Mouse (Mus musculus) E14TG2a.4 (cell line): Measurements from ENCODE around the gene Yaf2.
"Not testable (repeated sequence)": the region's sequence is repeated elsewhere in the genome, so short reads cannot be mapped to it uniquely, and the experiment has no call there.

Experiments
- H3K27me3 ChIP-seq: 2 replicates; pipeline ENCODE4 v1.6.1; 2014; ENCODE audit warnings: low read length, control low read depth; ENCODE audit not compliant: insufficient read depth
- H3K36me3 ChIP-seq: 2 replicates; pipeline ENCODE4 v1.6.1; 2014; ENCODE audit warnings: low read length, control low read depth; ENCODE audit not compliant: insufficient read depth
- H3K4me1 ChIP-seq: replicated peaks from 2 replicates; pipeline ENCODE4 v1.6.1; 2014; ENCODE audit warnings: low read depth, low read length, control low read depth
- H3K4me3 ChIP-seq: replicated peaks from 2 replicates; pipeline ENCODE4 v1.5.1; 2014; ENCODE audit warnings: mild to moderate bottlenecking, low read length
- H3K9me3 ChIP-seq: 2 replicates; pipeline ENCODE4 v1.6.1; 2014; ENCODE audit warnings: low read length, control low read depth
- CTCF ChIP-seq: conservative IDR thresholded peaks from 2 replicates; pipeline ENCODE4 v1.5.1; 2014; ENCODE audit warnings: low read length
- NANOG ChIP-seq: IDR thresholded peaks from 2 replicates; pipeline ENCODE4 v1.6.1; 2014; ENCODE audit warnings: borderline replicate concordance, low read length, mixed read lengths
- POU5F1 ChIP-seq: IDR thresholded peaks from 2 replicates; pipeline ENCODE4 v1.6.1; 2014; ENCODE audit warnings: low read length, borderline replicate concordance

Yaf2 gene

GRCm38 (mm10) chr15:93336925-93337761, at the start of gene Yaf2:
TSS of gene Yaf2 (minus strand) at chr15:93336935.
- Histone ChIP-seq H3K27me3 (peaks cover 54% of the 10 kb centered on the region), H3K4me1 (peaks cover 6% of the 10 kb centered on the region; the same call in 1 of the 2 replicates), H3K9me3 (no peaks in the 10 kb centered on the region), H3K4me3 (peak within 1 kb of the TSS; percentile 82), H3K36me3 (no peaks in the 10 kb centered on the region)
- no peak for TF ChIP-seq CTCF
- TF ChIP-seq NANOG: no peak
- TF ChIP-seq POU5F1: no peak

GRCm38 (mm10) chr15:93381337-93381736, 44.6 kb upstream of the Yaf2 start:
- TF ChIP-seq POU5F1 (no peak), CTCF (no peak)
- Histone ChIP-seq H3K4me1 (0 out of 2 replicates have a peak, but pooled peaks cover 2% of the 10 kb centered on the region), H3K36me3 (peaks cover 2% of the 10 kb centered on the region), H3K9me3 (no peaks in the 10 kb centered on the region), H3K4me3 (no peak overlapping the region), H3K27me3 (no peaks in the 10 kb centered on the region; the same call in 1 of the 2 replicates)

- 0 out of 2 replicates have a peak, but pooled peaks cover 2% of the 10 kb centered on the region for H3K4me1 ChIP-seq
- TF ChIP-seq CTCF (peak; percentile 34), NANOG (no peak), POU5F1 (no peak)
- no peaks in the 10 kb centered on the region for H3K9me3 ChIP-seq
- no peaks in the 10 kb centered on the region; the same call in 1 of the 2 replicates for H3K27me3 ChIP-seq
- H3K36me3 ChIP-seq: no peaks in the 10 kb centered on the region
- H3K4me3 ChIP-seq: no peak overlapping the region
These were observed 42.4 kb upstream of the Yaf2 start for GRCm38 (mm10) chr15:93379177-93379576.

- Histone ChIP-seq H3K36me3 (no peaks in the 10 kb centered on the region), H3K9me3 (no peaks in the 10 kb centered on the region), H3K4me3 (no peak overlapping the region), H3K4me1 (no peaks in the 10 kb centered on the region), H3K27me3 (no peaks in the 10 kb centered on the region)
- TF ChIP-seq CTCF: no peak
These were observed 39.0 kb upstream of the Yaf2 start for GRCm38 (mm10) chr15:93375696-93376095.

- not testable (repeated sequence) for H3K36me3 ChIP-seq, H3K4me3 ChIP-seq, H3K9me3 ChIP-seq, H3K4me1 ChIP-seq
- H3K27me3 ChIP-seq: peaks cover 21% of the 10 kb centered on the region
These were observed 35.9 kb upstream of the Yaf2 start for GRCm38 (mm10) chr15:93372525-93373119.

- no peaks in the 10 kb centered on the region for H3K9me3 ChIP-seq
- TF ChIP-seq POU5F1 (no peak), CTCF (no peak), NANOG (no peak)
- no peak overlapping the region for H3K4me3 ChIP-seq
- H3K4me1 ChIP-seq: peaks cover 4% of the 10 kb centered on the region
- H3K27me3 ChIP-seq: peaks cover 24% of the 10 kb centered on the region
- no peaks in the 10 kb centered on the region for H3K36me3 ChIP-seq
These were observed 35.1 kb upstream of the Yaf2 start for GRCm38 (mm10) chr15:93371838-93372237.

GRCm38 (mm10) chr15:93368558-93368957, 31.8 kb upstream of the Yaf2 start:
- no peak overlapping the region for H3K4me3 ChIP-seq
- peaks cover 4% of the 10 kb centered on the region for H3K4me1 ChIP-seq
- H3K27me3 ChIP-seq: peaks cover 24% of the 10 kb centered on the region
- TF ChIP-seq CTCF (no peak), NANOG (no peak), POU5F1 (no peak)
- H3K36me3 ChIP-seq: no peaks in the 10 kb centered on the region
- no peaks in the 10 kb centered on the region for H3K9me3 ChIP-seq

- no peaks in the 10 kb centered on the region for H3K9me3 ChIP-seq
- no peaks in the 10 kb centered on the region for H3K36me3 ChIP-seq
- peaks cover 24% of the 10 kb centered on the region for H3K27me3 ChIP-seq
- TF ChIP-seq POU5F1 (no peak), CTCF (no peak), NANOG (no peak)
- H3K4me3 ChIP-seq: no peak overlapping the region
- H3K4me1 ChIP-seq: peaks cover 4% of the 10 kb centered on the region
These were observed 28.8 kb upstream of the Yaf2 start for GRCm38 (mm10) chr15:93365561-93365960.

- no peaks in the 10 kb centered on the region for H3K27me3 ChIP-seq
These were observed 21.8 kb upstream of the Yaf2 start for GRCm38 (mm10) chr15:93358346-93359095.

More at GRCm38 (mm10) chr15:93358346-93359095, 21.8 kb upstream of the Yaf2 start:
- Histone ChIP-seq H3K36me3 (no peaks in the 10 kb centered on the region), H3K9me3 (no peaks in the 10 kb centered on the region; the same call in 1 of the 2 replicates), H3K4me3 (no peak overlapping the region), H3K4me1 (no peaks in the 10 kb centered on the region)
- TF ChIP-seq NANOG (no peak), CTCF (no peak), POU5F1 (no peak)
